Mouse (Mus musculus): ENCODE measurements around the gene Map1lc3a. TPM values are rescaled to one million over a fixed set of nuclear protein-coding genes. Genes with fewer than 3 reads are reported as not detected.

Gene Map1lc3a
- total RNA-seq (2014; rRNA removed) (425 and 459 TPM in 2 replicates), polyA plus RNA-seq (2015; fragmentation: Nextera tagmentation; extraction: Ambion mirVana) (789 and 806 TPM in 2 replicates)

GRCm38 (mm10) chr2:155276195-155276594 is at the start of gene Map1lc3a:
TSS of gene Map1lc3a (plus strand) at chr2:155276297.
- ATAC-seq (peak; percentile 98), DNase-seq (peak; percentile 99)
- H3K9ac ChIP-seq: peak within 1 kb of the TSS; percentile 95
- peak within 1 kb of the TSS; percentile 95 for H3K4me3 ChIP-seq (ENCODE audit: low read depth, low read length)
- WGBS: under 1% methylated on average over 47 of the region's 47 CpGs
- H3K27me3 ChIP-seq (ENCODE audit: insufficient read depth, low read length): no peaks in the 10 kb centered on the region
- TF ChIP-seq CTCF (IDR thresholded peaks at IDR 0.05; ENCODE audit: low read depth): no peak
- no peaks in the 10 kb centered on the region for H3K4me1 ChIP-seq (ENCODE audit: insufficient read depth)
- peaks cover 28% of the 10 kb centered on the region; the same call in 1 of the 2 replicates for H3K36me3 ChIP-seq (ENCODE audit: insufficient read depth)
- H3K27ac ChIP-seq (ENCODE audit: low read depth, low read length): peak within 1 kb of the TSS; percentile 90
- no peaks in the 10 kb centered on the region for H3K9me3 ChIP-seq (ENCODE audit: low read length)
- peak within 1 kb of the TSS; percentile 84 for H3K4me2 ChIP-seq (ENCODE audit: low read depth)

- Histone ChIP-seq H3K4me2 (ENCODE audit: low read depth) (peak overlapping the region; percentile 59), H3K9ac (peak overlapping the region; percentile 86), H3K4me3 (ENCODE audit: low read depth, low read length) (peak overlapping the region; percentile 89), H3K27me3 (ENCODE audit: insufficient read depth, low read length) (no peaks in the 10 kb centered on the region), H3K4me1 (ENCODE audit: insufficient read depth) (peaks cover 19% of the 10 kb centered on the region), H3K27ac (ENCODE audit: low read depth, low read length) (peak overlapping the region; percentile 87), H3K9me3 (ENCODE audit: low read length) (no peaks in the 10 kb centered on the region), H3K36me3 (ENCODE audit: insufficient read depth) (no peaks in the 10 kb centered on the region)
- no peak for TF ChIP-seq CTCF (IDR thresholded peaks at IDR 0.05; ENCODE audit: low read depth)
- WGBS: 3% methylated on average over 13 of the region's 13 CpGs
- ATAC-seq: peak; percentile 92
- no peak for DNase-seq
Observed at GRCm38 (mm10) chr2:155235746-155236361, 40.2 kb upstream of the Map1lc3a start.

GRCm38 (mm10) chr2:155236362-155236992 is 39.6 kb upstream of the Map1lc3a start, which contains the start of gene Dynlrb1:
TSS of gene Dynlrb1 (plus strand) at chr2:155236533.
- H3K4me1 ChIP-seq (ENCODE audit: insufficient read depth): peaks cover 19% of the 10 kb centered on the region
- WGBS: 1% methylated on average over 50 of the region's 50 CpGs
- H3K36me3 ChIP-seq (ENCODE audit: insufficient read depth): no peaks in the 10 kb centered on the region
- H3K27ac ChIP-seq (ENCODE audit: low read depth, low read length): peak within 1 kb of the TSS; percentile 87
- H3K4me2 ChIP-seq (ENCODE audit: low read depth): peak within 1 kb of the TSS; percentile 74
- no peaks in the 10 kb centered on the region for H3K27me3 ChIP-seq (ENCODE audit: insufficient read depth, low read length)
- no peak; the same call in 1 of the 2 replicates for TF ChIP-seq CTCF (IDR thresholded peaks at IDR 0.05; ENCODE audit: low read depth)
- no peaks in the 10 kb centered on the region for H3K9me3 ChIP-seq (ENCODE audit: low read length)
- DNase-seq: peak; percentile 99
- peak; percentile 100 for ATAC-seq
- peak within 1 kb of the TSS; percentile 86 for H3K9ac ChIP-seq
- peak within 1 kb of the TSS; percentile 89 for H3K4me3 ChIP-seq (ENCODE audit: low read depth, low read length)

GRCm38 (mm10) chr2:155237276-155237675 is 38.8 kb upstream of the Map1lc3a start:
- Histone ChIP-seq H3K27ac (ENCODE audit: low read depth, low read length) (peak overlapping the region; percentile 21; the same call in 1 of the 2 replicates), H3K36me3 (ENCODE audit: insufficient read depth) (no peaks in the 10 kb centered on the region), H3K27me3 (ENCODE audit: insufficient read depth, low read length) (no peaks in the 10 kb centered on the region), H3K4me3 (ENCODE audit: low read depth, low read length) (peak overlapping the region; percentile 89), H3K9ac (peak overlapping the region; percentile 86), H3K4me1 (ENCODE audit: insufficient read depth) (peaks cover 19% of the 10 kb centered on the region), H3K4me2 (ENCODE audit: low read depth) (peak overlapping the region; percentile 74), H3K9me3 (ENCODE audit: low read length) (no peaks in the 10 kb centered on the region)
- ATAC-seq: no peak
- TF ChIP-seq CTCF (IDR thresholded peaks at IDR 0.05; ENCODE audit: low read depth): no peak
- WGBS: 19% methylated on average over 4 of the region's 4 CpGs
- DNase-seq: no peak

- Histone ChIP-seq H3K36me3 (ENCODE audit: insufficient read depth) (peaks cover 34% of the 10 kb centered on the region), H3K4me2 (ENCODE audit: low read depth) (no peak overlapping the region), H3K4me3 (ENCODE audit: low read depth, low read length) (no peak overlapping the region), H3K27me3 (ENCODE audit: insufficient read depth, low read length) (no peaks in the 10 kb centered on the region), H3K27ac (ENCODE audit: low read depth, low read length) (no peak overlapping the region), H3K4me1 (ENCODE audit: insufficient read depth) (peaks cover 14% of the 10 kb centered on the region), H3K9ac (no peak overlapping the region), H3K9me3 (ENCODE audit: low read length) (no peaks in the 10 kb centered on the region)
- TF ChIP-seq CTCF (IDR thresholded peaks at IDR 0.05; ENCODE audit: low read depth): no peak
- 85% methylated on average over 4 of the region's 4 CpGs for WGBS
- ATAC-seq (no peak), DNase-seq (no peak)
Observed at GRCm38 (mm10) chr2:155240915-155241314, 35.2 kb upstream of the Map1lc3a start.

GRCm38 (mm10) chr2:155242296-155242855 is 33.7 kb upstream of the Map1lc3a start:
- DNase-seq (no peak), ATAC-seq (no peak)
- H3K27ac ChIP-seq (ENCODE audit: low read depth, low read length): no peak overlapping the region
- H3K27me3 ChIP-seq (ENCODE audit: insufficient read depth, low read length): no peaks in the 10 kb centered on the region
- H3K9me3 ChIP-seq (ENCODE audit: low read length): no peaks in the 10 kb centered on the region
- peaks cover 47% of the 10 kb centered on the region for H3K36me3 ChIP-seq (ENCODE audit: insufficient read depth)
- H3K4me1 ChIP-seq (ENCODE audit: insufficient read depth): peaks cover 11% of the 10 kb centered on the region
- WGBS: 91% methylated on average over 7 of the region's 7 CpGs
- no peak overlapping the region for H3K9ac ChIP-seq
- no peak overlapping the region for H3K4me2 ChIP-seq (ENCODE audit: low read depth)
- no peak for TF ChIP-seq CTCF (IDR thresholded peaks at IDR 0.05; ENCODE audit: low read depth)
- H3K4me3 ChIP-seq (ENCODE audit: low read depth, low read length): no peak overlapping the region

GRCm38 (mm10) chr2:155246231-155246630 is 29.9 kb upstream of the Map1lc3a start:
- ATAC-seq (no peak), DNase-seq (no peak)
- no peak for TF ChIP-seq CTCF (IDR thresholded peaks at IDR 0.05; ENCODE audit: low read depth)
- 95% methylated on average over 4 of the region's 4 CpGs for WGBS
- Histone ChIP-seq H3K36me3 (ENCODE audit: insufficient read depth) (peaks cover 86% of the 10 kb centered on the region), H3K4me1 (ENCODE audit: insufficient read depth) (no peaks in the 10 kb centered on the region), H3K4me2 (ENCODE audit: low read depth) (no peak overlapping the region), H3K27ac (ENCODE audit: low read depth, low read length) (no peak overlapping the region), H3K27me3 (ENCODE audit: insufficient read depth, low read length) (no peaks in the 10 kb centered on the region), H3K4me3 (ENCODE audit: low read depth, low read length) (no peak overlapping the region), H3K9ac (no peak overlapping the region), H3K9me3 (ENCODE audit: low read length) (no peaks in the 10 kb centered on the region)

Measured in forebrain, postnatal 0 days (tissue).